In genomic region chr5:75152791-75153625, GRCm38 (mm10) we compare ENCODE assay signal across 8 mouse cellular contexts. TPM values are rescaled to one million over a fixed set of nuclear protein-coding genes. Genes with fewer than 3 reads are reported as not detected.
DNase-seq lines count a peak whose midpoint lies in the region; ATAC-seq and TF ChIP-seq lines count a peak whose summit lies in the region.

No protein-coding gene starts in this region.

- peak overlapping the region; percentile 57 for H3K4me3 ChIP-seq in lung, embryonic 14.5 days (ENCODE audit: low read depth, low read length)
- H3K4me3 ChIP-seq in embryonic facial prominence, embryonic 12.5 days = peak overlapping the region; percentile 79
- H3K4me3 ChIP-seq in heart, embryonic 15.5 days = peak overlapping the region; percentile 47
- H3K4me3 ChIP-seq in midbrain, embryonic 15.5 days = peak overlapping the region; percentile 21

- peak; percentile 13; the same call in 1 of the 2 replicates for ATAC-seq in lung, embryonic 14.5 days (ENCODE audit: insufficient read depth)
- ATAC-seq in embryonic facial prominence, embryonic 12.5 days (ENCODE audit: insufficient number of reproducible peaks, insufficient read depth, low FRiP score, low TSS enrichment) = no peak
- ATAC-seq in heart, embryonic 15.5 days (replicated peaks; ENCODE audit: insufficient number of reproducible peaks, insufficient read depth, low FRiP score, low read depth) = no peak
- ATAC-seq in midbrain, embryonic 15.5 days (replicated peaks) = no peak
- ATAC-seq in erythroblast, adult 5-6 weeks (replicated peaks; ENCODE audit: low FRiP score, poor library complexity, severe bottlenecking) = no peak

- peak overlapping the region; percentile 97 for H3K27ac ChIP-seq in lung, embryonic 14.5 days (ENCODE audit: low read depth)
- H3K27ac ChIP-seq in embryonic facial prominence, embryonic 12.5 days = peak overlapping the region; percentile 100
- H3K27ac ChIP-seq in heart, embryonic 15.5 days = peak overlapping the region; percentile 72
- no peak overlapping the region for H3K27ac ChIP-seq in midbrain, embryonic 15.5 days

- H3K9ac ChIP-seq in lung, embryonic 14.5 days = peak overlapping the region; percentile 70
- peak overlapping the region; percentile 95 for H3K9ac ChIP-seq in embryonic facial prominence, embryonic 12.5 days
- peak overlapping the region; percentile 60 for H3K9ac ChIP-seq in heart, embryonic 15.5 days
- H3K9ac ChIP-seq in midbrain, embryonic 15.5 days = no peak overlapping the region

- H3K36me3 ChIP-seq in lung, embryonic 14.5 days (ENCODE audit: insufficient read depth) = no peaks in the 10 kb centered on the region
- no peaks in the 10 kb centered on the region for H3K36me3 ChIP-seq in embryonic facial prominence, embryonic 12.5 days
- H3K36me3 ChIP-seq in heart, embryonic 15.5 days = no peaks in the 10 kb centered on the region
- H3K36me3 ChIP-seq in midbrain, embryonic 15.5 days (replicated peaks) = no peaks in the 10 kb centered on the region

- no peaks in the 10 kb centered on the region for H3K9me3 ChIP-seq in lung, embryonic 14.5 days (ENCODE audit: low read depth, low read length)
- no peaks in the 10 kb centered on the region for H3K9me3 ChIP-seq in embryonic facial prominence, embryonic 12.5 days
- H3K9me3 ChIP-seq in heart, embryonic 15.5 days (replicated peaks) = no peaks in the 10 kb centered on the region
- no peaks in the 10 kb centered on the region for H3K9me3 ChIP-seq in midbrain, embryonic 15.5 days

- H3K27me3 ChIP-seq in lung, embryonic 14.5 days (ENCODE audit: insufficient read depth, low read length) = peaks cover 43% of the 10 kb centered on the region
- H3K27me3 ChIP-seq in embryonic facial prominence, embryonic 12.5 days = no peaks in the 10 kb centered on the region; the same call in 1 of the 2 replicates
- peaks cover 66% of the 10 kb centered on the region for H3K27me3 ChIP-seq in heart, embryonic 15.5 days
- peaks cover 59% of the 10 kb centered on the region for H3K27me3 ChIP-seq in midbrain, embryonic 15.5 days (replicated peaks)

- TF ChIP-seq CTCF in lung, embryonic 14.5 days (IDR thresholded peaks at IDR 0.05; ENCODE audit: low read depth) = peak; percentile 27

- DNase-seq in lung, embryonic 14.5 days = peak; percentile 89
- DNase-seq in lung, postnatal 25 days (ENCODE audit: low spot score) = no peak
- peak; percentile 84 to 89 for DNase-seq in kidney, postnatal 4 days
- no peak for DNase-seq in spleen, adult 18-20 months

- H3K4me1 ChIP-seq in lung, embryonic 14.5 days (ENCODE audit: insufficient read depth) = peaks cover 4% of the 10 kb centered on the region; the same call in 1 of the 2 replicates
- H3K4me1 ChIP-seq in embryonic facial prominence, embryonic 12.5 days = peaks cover 29% of the 10 kb centered on the region
- H3K4me1 ChIP-seq in heart, embryonic 15.5 days (replicated peaks) = peaks cover 62% of the 10 kb centered on the region
- peaks cover 57% of the 10 kb centered on the region for H3K4me1 ChIP-seq in midbrain, embryonic 15.5 days

- peak overlapping the region; percentile 82 for H3K4me2 ChIP-seq in lung, embryonic 14.5 days
- peak overlapping the region; percentile 76 for H3K4me2 ChIP-seq in embryonic facial prominence, embryonic 12.5 days (replicated peaks)
- H3K4me2 ChIP-seq in heart, embryonic 15.5 days = peak overlapping the region; percentile 69
- peak overlapping the region; percentile 33 for H3K4me2 ChIP-seq in midbrain, embryonic 15.5 days

- WGBS in lung, embryonic 14.5 days = under 1% methylated on average over 72 of the region's 72 CpGs
- WGBS in embryonic facial prominence, embryonic 12.5 days = under 1% methylated on average over 72 of the region's 72 CpGs
- WGBS in heart, embryonic 15.5 days = under 1% methylated on average over 72 of the region's 72 CpGs
- under 1% methylated on average over 65 of the region's 72 CpGs for WGBS in midbrain, embryonic 15.5 days

RNA-seq across cellular contexts. Expression of gene Pdgfra, which starts 0.9 kb away (rescaled TPM):
- polyA plus RNA-seq in lung, embryonic 14.5 days (2014; fragmentation: Nextera tagmentation; extraction: Ambion mirVana) = 48.1 and 50.4 TPM in 2 replicates
- polyA plus RNA-seq in embryonic facial prominence, embryonic 12.5 days (2016; fragmentation: Nextera tagmentation; extraction: Ambion mirVana) = 125 and 127 TPM in 2 replicates
- polyA plus RNA-seq in heart, embryonic 15.5 days (2015; fragmentation: Nextera tagmentation; extraction: Ambion mirVana) = 14.7 and 19.0 TPM in 2 replicates
- polyA plus RNA-seq in midbrain, embryonic 15.5 days (2015; fragmentation: Nextera tagmentation; extraction: Ambion mirVana) = 11.1 and 11.3 TPM in 2 replicates
- total RNA-seq in erythroblast, adult 5-6 weeks (2015; ENCODE audit: low replicate concordance) = 0.21 TPM in 1 of 2 replicates, not detected in the other
- 0.34 and 0.42 TPM in 2 replicates for total RNA-seq in erythroblast, adult 5-6 weeks (2017; ENCODE audit: low replicate concordance)

Comparison
In these comparisons a context has a peak if more than half of its experiments do, and no peak if none do; other contexts are left out.
1. DNase-seq: peak in lung, embryonic 14.5 days (single experiment) and kidney, postnatal 4 days (2 of 2); none in lung, postnatal 25 days (single experiment) and spleen, adult 18-20 months (0 of 2).
2. H3K4me3 ChIP-seq: peak in every context shown above with its lines; median percentile 79 in embryonic facial prominence, embryonic 12.5 days; 57 in lung, embryonic 14.5 days; 47 in heart, embryonic 15.5 days; 21 in midbrain, embryonic 15.5 days.
3. Peak in every context shown above with its lines, with median percentiles within 50 percentile points of each other: H3K4me2 ChIP-seq.